Mouse (Mus musculus) heart, postnatal 4 days (tissue): ENCODE results near the gene Ppm1j. TPM values are rescaled to one million over a fixed set of nuclear protein-coding genes. Genes with fewer than 3 reads are reported as not detected.

Experiments used
- DNase-seq: peaks from one replicate; pipeline ENCODE4 v3.0.0; 2021
- total RNA-seq, 2 experiments: library from RNA; stranded (reverse); gene quantifications; 2 replicates each; pipeline ENCODE4 v1.2.3; 2021

The Ppm1j gene
- total RNA-seq, 2 experiments from 2014 or later: 43.2 to 54.1 TPM

GRCm38 (mm10) chr3:104815346-104815745, 34.5 kb downstream of the Ppm1j start:
- DNase-seq: no peak

DNA sequence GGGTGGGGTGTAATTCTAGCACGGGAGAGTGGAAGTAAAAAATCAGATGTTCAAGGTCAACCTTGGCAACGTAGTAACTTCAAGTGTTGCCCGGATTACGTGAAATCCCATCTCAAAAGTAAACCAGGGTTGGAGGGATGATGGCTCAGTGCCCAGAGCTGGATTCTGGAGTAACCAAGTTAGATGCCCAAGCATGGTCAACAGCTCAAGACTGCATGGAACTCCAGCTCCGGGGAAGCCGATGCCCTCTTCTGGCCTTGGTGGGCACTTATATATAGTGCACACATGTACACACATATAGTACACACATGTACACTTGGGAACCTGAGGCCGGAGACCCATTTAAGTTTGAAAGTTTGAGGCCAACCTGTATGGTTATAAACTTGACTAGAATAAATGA, 35.3 kb downstream of the Ppm1j start:
- no peak for DNase-seq

DNA sequence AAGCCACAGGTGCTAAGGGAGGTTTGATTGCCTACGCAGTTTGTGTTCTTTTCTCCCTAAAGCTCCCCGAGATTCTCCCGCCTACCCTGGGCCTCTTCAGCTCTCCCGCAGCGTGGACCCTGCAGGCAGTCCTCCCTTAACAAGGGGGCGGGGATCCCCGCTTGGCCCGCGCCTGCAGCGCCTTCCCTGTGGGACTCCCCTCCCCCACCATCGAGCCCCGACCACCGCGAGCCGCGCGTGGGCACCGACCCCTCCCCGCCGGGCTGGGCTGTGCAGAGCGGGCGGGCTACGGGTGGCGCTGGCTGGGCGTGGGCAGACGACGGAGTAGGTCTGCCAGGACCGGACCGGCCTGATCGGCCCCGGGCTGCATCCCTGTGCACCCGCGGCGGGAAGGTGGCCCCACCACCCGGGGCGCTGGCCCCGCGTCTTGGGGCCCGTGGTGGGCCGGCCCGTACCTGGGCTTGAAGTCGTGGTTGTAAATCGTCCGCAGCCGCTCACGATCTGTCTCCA, 36.7 kb downstream of the Ppm1j start:
- DNase-seq: peak; percentile 75

DNA sequence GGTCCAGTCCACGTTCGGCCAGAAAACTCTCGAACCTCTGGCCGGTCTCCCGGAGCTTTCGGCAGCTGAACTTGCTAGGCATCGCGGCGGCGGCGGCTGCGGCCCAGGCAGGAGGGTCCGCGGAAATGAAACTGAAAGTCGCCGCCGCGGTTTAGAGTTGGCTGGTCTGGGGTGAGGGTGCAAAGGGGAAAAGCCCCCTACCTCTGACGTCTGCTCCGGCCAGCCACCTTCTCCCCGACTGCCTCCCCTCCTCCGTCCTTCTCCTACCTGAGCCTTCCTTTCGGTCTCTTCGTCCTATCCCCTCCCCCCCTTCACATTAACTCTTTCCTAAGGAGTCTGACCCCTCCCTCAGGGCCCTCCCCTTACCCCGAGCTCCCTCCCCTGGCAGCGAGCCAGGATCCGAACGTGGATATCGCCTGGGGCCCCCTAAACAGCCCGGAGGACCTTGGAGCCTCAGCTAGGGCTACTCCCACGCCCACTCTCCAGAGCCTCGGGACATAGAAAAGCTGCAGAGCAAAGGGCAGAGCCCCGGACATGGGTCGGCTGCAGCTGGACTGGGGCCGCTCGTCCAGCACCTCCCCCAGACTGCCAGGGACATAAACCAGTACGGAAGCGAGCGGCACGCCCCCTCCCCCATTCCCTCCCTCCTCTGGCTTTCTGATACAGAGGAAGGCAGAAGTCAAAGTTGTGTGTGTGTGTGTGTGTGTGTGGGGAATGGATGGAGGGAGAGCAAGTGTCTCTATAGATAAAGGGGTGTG, 37.3 kb downstream of the Ppm1j start, which contains the start of gene Mov10:
TSS of gene Mov10 (minus strand) at position 573 of the 758 bp plus-strand sequence.
- peak; percentile 82 for DNase-seq

DNA sequence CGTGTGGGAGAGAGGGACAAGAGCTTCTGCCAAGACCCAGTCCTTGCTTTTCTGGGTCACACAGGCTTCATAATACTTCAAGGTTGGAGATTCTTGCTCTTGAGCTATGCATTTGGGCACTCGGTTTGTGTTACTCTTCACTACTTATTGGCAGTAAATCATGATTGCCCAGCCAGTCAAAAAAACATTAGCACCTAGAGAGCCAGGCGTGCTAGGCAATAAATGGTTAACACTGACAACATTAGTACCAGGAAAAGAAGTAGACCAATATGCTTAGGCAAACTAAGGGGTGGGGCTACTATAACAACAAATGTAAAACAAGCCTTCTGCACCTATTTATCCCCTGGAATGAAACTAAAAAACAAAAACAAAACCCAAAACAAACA, 37.9 kb downstream of the Ppm1j start:
- no peak for DNase-seq

GRCm38 (mm10) chr3:104820426-104820825, 39.6 kb downstream of the Ppm1j start:
- DNase-seq: no peak

- DNase-seq: no peak
Measured at GRCm38 (mm10) chr3:104822413-104822812, 41.6 kb downstream of the Ppm1j start.

Other genes starting within 250 kb of the Ppm1j start
- gene Slc16a1, start 142.4 kb upstream of the Ppm1j start, total RNA-seq: 100 to 1,000 TPM; 178 to 191 TPM
- 1 to 10 TPM; 2.4 to 3.7 TPM for gene Fam19a3, start 784 bp downstream of the Ppm1j start, total RNA-seq
- gene Rhoc, start 7.3 kb downstream of the Ppm1j start, total RNA-seq: 100 to 1,000 TPM; 280 to 281 TPM
- 10 to 100 TPM; 17.1 to 17.2 TPM for gene Mov10, start 37.5 kb downstream of the Ppm1j start, total RNA-seq
- 10 to 100 TPM; 21.6 to 22.3 TPM for gene St7l, start 82.9 kb downstream of the Ppm1j start, total RNA-seq
- 10 to 100 TPM; 85.2 to 91.6 TPM for gene Capza1, start 83.4 kb downstream of the Ppm1j start, total RNA-seq
- 1 to 10 TPM; 1.0 to 1.7 TPM for gene Wnt2b, start 180.9 kb downstream of the Ppm1j start, total RNA-seq